Mouse (Mus musculus): ENCODE data around the gene Gm20388. TPM values are rescaled to one million over a fixed set of nuclear protein-coding genes. Genes with fewer than 3 reads are reported as not detected.
A peak's percentile ranks its signal among the peaks of the same experiment; 100 is the strongest.

The Gm20388 gene
- total RNA-seq, 1 experiment from 2014 or later, result 18.4 TPM

DNA sequence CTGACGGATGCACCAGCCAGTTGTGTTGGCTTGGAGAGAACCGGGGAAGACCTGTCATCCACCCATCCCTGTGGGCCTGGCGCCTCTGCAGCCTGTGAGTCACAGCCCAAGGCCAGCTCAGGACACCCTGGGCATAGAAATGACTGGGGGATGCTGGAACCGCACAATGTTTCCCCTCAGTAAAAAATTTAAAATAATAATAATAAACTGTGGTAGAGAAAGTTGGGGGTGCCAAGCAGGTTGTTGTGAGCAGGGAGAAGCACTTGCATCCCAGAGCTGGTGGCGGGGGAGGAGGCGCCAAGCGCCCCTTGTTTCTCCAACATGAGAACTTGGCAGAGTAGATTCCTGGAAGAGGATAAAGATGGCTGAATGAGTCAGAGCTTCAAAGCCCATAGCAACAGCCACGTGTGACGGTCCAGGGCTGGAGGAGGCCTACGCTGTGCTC is 1534.4 kb downstream of the Gm20388 start:
- no peak for ATAC-seq (replicated peaks in 1 of 2; ENCODE audit: insufficient read depth in 1 of 2, low FRiP score in 2 of 2, low TSS enrichment in 1 of 2, low read depth in 1 of 2, poor library complexity in 2 of 2, severe bottlenecking in 2 of 2)

DNA sequence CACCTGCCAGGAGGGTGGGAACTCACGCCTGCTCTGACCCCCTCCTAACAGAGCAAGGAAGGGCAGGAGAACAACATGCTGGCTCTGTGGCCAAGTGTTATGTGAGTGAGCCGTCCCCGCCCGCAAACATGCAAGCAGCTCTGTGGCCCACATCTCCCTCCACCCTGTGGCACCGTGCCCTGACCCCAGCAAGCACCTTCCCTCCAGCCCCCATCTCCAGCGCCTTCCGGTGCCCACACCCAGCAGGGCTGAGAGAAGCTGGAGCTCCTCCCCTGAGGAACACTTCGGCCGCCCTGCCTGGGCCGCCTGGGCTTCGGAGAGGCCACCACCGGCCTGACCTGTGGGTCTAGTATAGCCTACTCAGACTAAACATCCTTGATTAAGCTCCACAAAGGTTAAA is 1535.5 kb downstream of the Gm20388 start:
- no peak for ATAC-seq (replicated peaks in 1 of 2; ENCODE audit: insufficient read depth in 1 of 2, low FRiP score in 2 of 2, low TSS enrichment in 1 of 2, low read depth in 1 of 2, poor library complexity in 2 of 2, severe bottlenecking in 2 of 2)

- no peak for ATAC-seq (replicated peaks in 1 of 2; ENCODE audit: insufficient read depth in 1 of 2, low FRiP score in 2 of 2, low TSS enrichment in 1 of 2, low read depth in 1 of 2, poor library complexity in 2 of 2, severe bottlenecking in 2 of 2)
Measured at GRCm38 (mm10) chr8:121446862-121447261, 1536.2 kb downstream of the Gm20388 start.

DNA sequence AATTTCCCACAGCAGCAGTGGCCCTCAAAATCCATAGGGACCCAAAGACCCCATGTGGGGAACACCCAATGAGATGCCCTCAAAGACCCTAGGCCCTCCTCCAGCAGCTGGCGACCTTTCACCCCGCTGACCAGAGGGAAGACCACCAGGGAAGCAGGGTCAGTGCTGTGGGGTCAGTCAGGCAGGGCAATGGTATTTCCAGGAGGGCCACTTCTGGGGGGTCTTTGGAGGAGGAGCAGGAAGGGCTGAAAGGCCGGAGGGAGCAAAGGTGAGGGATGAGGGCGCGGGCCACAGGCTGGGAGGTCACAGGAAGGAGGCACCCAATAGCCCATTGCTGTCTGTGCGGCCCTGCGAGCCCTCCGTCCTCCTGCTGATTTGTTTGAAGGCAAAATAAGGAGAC is 1539.6 kb downstream of the Gm20388 start:
- no peak for ATAC-seq (replicated peaks in 1 of 2; ENCODE audit: insufficient read depth in 1 of 2, low FRiP score in 2 of 2, low TSS enrichment in 1 of 2, low read depth in 1 of 2, poor library complexity in 2 of 2, severe bottlenecking in 2 of 2)

DNA sequence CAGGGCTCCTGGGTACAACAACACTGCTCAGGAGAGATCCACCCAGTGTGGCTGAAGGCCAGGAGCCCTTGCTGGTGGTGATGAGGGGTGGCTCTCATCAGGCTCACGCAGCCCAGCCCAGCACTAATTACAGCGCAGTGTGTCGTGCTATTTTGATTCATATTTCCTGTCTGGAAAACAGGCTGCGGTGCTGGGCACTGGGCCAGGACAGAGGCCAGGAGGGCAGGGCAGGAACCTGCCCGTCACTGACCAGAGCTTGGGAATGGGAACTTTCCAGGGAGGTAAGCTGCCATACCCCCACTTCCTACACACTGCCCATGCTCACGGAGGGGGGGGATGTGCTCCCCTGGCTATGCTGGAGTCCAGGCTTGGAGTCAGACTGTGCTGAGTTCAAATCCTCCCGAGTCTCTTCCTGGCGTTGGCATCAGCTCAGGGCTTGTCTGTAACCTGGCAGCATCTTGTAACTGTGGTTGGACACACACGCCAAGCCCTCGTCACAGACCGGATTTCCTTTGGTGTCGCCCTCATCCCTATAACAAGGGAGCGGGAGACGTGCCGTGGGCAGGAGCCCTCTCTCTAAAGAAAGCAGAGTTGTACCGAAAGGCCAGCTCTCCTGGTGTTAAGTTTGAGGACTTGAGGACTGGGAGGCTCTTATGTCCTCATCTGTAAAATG is 1540.9 kb downstream of the Gm20388 start:
- ATAC-seq (replicated peaks in 1 of 2; ENCODE audit: insufficient read depth in 1 of 2, low FRiP score in 2 of 2, low TSS enrichment in 1 of 2, low read depth in 1 of 2, poor library complexity in 2 of 2, severe bottlenecking in 2 of 2), result peak; percentile 27 to 46; a peak in 2 of 4 replicates

DNA sequence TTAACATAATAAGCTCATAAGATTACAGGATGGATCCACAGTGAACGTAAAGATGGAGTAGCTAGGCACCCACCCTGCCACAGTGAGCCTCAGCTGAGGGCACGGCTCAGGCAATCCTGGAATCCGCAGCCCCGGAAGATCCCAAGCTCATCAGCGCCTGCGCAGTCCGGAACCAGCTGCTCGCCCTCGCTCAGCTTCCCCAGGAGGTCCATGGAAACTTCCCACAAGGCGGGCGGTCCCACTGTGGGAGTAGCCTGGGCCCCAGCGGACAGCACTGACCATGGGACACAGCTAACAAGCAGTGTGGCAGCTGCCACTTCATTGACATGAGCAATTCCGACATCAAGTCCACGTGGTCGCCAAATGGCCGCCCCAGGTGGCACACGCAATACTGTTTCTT is 1544.1 kb downstream of the Gm20388 start:
- no peak for ATAC-seq (replicated peaks in 1 of 2; ENCODE audit: insufficient read depth in 1 of 2, low FRiP score in 2 of 2, low TSS enrichment in 1 of 2, low read depth in 1 of 2, poor library complexity in 2 of 2, severe bottlenecking in 2 of 2)

GRCm38 (mm10) chr8:121461192-121461591 is 1550.6 kb downstream of the Gm20388 start:
- no peak for ATAC-seq (replicated peaks in 1 of 2; ENCODE audit: insufficient read depth in 1 of 2, low FRiP score in 2 of 2, low TSS enrichment in 1 of 2, low read depth in 1 of 2, poor library complexity in 2 of 2, severe bottlenecking in 2 of 2)

- ATAC-seq (replicated peaks in 1 of 2; ENCODE audit: insufficient read depth in 1 of 2, low FRiP score in 2 of 2, low TSS enrichment in 1 of 2, low read depth in 1 of 2, poor library complexity in 2 of 2, severe bottlenecking in 2 of 2), result no peak
Measured at GRCm38 (mm10) chr8:121462092-121462491, 1551.5 kb downstream of the Gm20388 start.

DNA sequence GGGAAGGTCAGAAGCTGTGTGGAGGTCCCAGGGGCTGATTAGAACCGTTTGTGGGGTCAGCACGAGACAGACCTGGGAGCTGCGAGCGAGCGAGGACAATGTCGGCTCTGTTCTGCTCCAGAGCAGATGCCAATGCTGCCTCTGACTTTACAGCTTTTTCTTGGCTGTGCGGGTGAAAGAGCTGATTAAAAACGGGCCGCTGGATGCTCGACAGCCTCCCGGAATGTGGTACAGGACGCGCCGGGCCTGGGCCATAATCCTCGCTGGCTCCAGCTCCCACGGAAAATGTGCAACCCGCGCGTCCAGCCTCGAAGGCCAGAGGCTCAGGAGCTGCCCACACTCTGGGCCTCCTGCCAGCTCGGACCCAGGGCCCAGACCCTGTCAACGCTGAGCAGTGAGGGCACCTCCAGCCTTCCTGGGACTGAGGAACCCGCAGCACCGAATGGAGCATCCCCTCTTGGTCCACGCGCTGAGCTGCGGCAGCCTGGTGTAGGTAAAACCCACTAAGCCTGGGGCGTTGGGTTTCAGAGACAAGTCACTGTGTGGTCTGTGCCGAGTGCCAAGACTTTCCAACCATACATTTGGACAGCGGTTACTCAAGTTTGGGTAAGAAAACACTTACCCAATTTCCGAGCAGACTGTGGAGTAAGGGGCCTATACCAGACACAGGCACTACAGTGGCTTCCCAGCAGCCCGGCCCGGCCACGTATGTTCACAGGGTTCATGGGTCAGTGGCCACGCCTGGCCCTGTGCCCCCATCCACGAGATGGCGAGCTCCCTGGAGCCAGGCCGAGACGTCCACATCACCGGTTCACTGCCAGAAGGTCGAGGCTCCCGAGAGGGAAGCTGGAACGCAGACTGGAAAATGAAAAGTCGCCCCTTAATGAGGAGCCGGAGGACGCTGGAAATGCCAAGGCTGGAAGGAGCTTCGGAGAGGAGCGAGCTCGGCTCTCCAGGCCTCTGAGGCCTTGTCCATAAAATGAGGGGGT is 1557.7 kb downstream of the Gm20388 start:
- no peak for ATAC-seq (replicated peaks in 1 of 2; ENCODE audit: insufficient read depth in 1 of 2, low FRiP score in 2 of 2, low TSS enrichment in 1 of 2, low read depth in 1 of 2, poor library complexity in 2 of 2, severe bottlenecking in 2 of 2)

DNA sequence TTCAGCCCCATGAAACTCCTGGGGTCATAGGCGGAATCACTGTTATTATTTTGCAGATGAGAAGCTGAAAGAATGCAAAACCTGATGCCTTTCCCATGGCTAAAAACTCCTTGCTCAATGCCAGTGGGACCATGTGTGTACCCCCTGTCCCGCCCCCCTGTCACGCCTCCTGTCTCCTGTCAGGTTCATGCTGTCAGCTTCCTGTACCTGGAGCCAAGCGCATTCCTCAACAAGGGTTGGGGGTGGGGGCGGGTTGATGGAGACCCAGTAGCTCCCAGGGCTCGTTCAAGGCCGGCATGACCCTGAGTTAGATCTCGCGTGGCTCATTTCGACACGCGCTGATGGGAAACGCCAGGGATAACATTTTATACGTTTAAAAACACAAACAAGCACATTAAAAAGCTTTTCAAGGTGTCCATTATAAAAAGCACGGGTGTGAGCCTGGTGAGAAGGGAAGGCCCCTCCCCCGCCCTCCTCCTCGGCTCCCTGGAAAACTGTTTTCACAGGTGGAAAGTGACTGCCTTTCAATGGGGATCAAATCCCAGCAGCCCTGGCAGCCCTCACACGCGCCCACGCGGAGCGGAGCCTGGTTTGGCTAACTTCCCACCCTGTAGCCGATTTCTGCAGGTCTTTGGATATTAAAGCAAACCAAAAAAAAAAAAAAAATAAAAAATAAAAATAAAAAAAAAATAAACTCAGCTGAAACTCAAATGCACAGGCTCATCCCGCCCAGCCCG is 1563.7 kb downstream of the Gm20388 start:
- no peak for ATAC-seq (replicated peaks in 1 of 2; ENCODE audit: insufficient read depth in 1 of 2, low FRiP score in 2 of 2, low TSS enrichment in 1 of 2, low read depth in 1 of 2, poor library complexity in 2 of 2, severe bottlenecking in 2 of 2)

GRCm38 (mm10) chr8:121474898-121475284 is 1564.2 kb downstream of the Gm20388 start:
- ATAC-seq (replicated peaks in 1 of 2; ENCODE audit: insufficient read depth in 1 of 2, low FRiP score in 2 of 2, low TSS enrichment in 1 of 2, low read depth in 1 of 2, poor library complexity in 2 of 2, severe bottlenecking in 2 of 2), result no peak

GRCm38 (mm10) chr8:121477851-121478547 is 1567.4 kb downstream of the Gm20388 start:
- no peak for ATAC-seq (replicated peaks in 1 of 2; ENCODE audit: insufficient read depth in 1 of 2, low FRiP score in 2 of 2, low TSS enrichment in 1 of 2, low read depth in 1 of 2, poor library complexity in 2 of 2, severe bottlenecking in 2 of 2)

DNA sequence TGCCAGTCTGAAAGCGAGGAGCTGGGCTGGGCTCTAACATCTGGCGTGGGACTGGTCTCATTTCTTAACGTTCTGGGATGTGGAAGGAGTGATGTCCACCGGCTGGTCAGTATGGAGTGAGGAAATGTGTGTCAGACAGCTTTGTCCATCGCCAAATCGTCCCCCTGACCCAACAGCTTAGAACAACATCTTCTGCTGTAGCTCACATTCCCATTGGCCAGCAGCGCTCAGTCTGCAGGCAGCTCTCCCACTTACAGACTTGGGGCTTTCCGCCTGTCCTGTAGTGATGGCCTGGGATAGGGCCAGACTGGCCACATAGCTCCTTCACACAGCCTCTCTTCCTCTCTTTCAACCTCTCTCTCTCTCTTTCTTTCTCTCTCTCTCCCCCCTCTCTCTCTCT is 1568.5 kb downstream of the Gm20388 start:
- ATAC-seq (replicated peaks in 1 of 2; ENCODE audit: insufficient read depth in 1 of 2, low FRiP score in 2 of 2, low TSS enrichment in 1 of 2, low read depth in 1 of 2, poor library complexity in 2 of 2, severe bottlenecking in 2 of 2), result no peak

GRCm38 (mm10) chr8:121480411-121481031 is 1569.9 kb downstream of the Gm20388 start:
- ATAC-seq (replicated peaks in 1 of 2; ENCODE audit: insufficient read depth in 1 of 2, low FRiP score in 2 of 2, low TSS enrichment in 1 of 2, low read depth in 1 of 2, poor library complexity in 2 of 2, severe bottlenecking in 2 of 2), result no peak

GRCm38 (mm10) chr8:121484072-121484782 is 1573.6 kb downstream of the Gm20388 start:
- ATAC-seq (replicated peaks in 1 of 2; ENCODE audit: insufficient read depth in 1 of 2, low FRiP score in 2 of 2, low TSS enrichment in 1 of 2, low read depth in 1 of 2, poor library complexity in 2 of 2, severe bottlenecking in 2 of 2), result no peak

DNA sequence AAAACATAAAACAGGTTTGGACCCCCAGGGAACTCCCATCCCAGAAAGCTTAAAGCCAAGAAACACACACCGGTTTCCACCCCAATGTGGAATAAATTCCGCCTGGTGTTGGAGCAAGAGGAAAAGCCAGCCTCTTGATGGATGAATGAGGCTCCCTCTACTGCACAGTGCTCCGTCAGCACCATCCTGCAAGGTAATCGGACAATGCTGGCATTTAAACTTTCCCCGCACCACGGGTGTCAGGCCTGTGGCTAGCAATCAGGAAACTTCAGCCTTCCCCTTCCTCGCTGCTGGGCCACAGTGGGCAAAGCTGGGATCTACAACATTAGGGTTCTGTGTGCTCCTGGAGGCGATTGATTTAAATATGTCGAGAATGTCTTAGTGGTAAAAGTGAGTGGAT is 1581.0 kb downstream of the Gm20388 start:
- ATAC-seq (replicated peaks in 1 of 2; ENCODE audit: insufficient read depth in 1 of 2, low FRiP score in 2 of 2, low TSS enrichment in 1 of 2, low read depth in 1 of 2, poor library complexity in 2 of 2, severe bottlenecking in 2 of 2), result no peak
